Mouse (Mus musculus) thymus, adult 2 months (tissue): ENCODE measurements at regions not wholly inside any gene's neighbourhood (a gene's known extent, or its start where the extent isn't known, plus 50 kb on each side); places are given as distances from the start of the nearest gene placed in this dataset.

Experiments
- CTCF ChIP-seq: fragments of 200-500 bp; IDR thresholded peaks from 2 replicates; pipeline ENCODE4 v1.5.1; 2012; ENCODE audit warnings: mild to moderate bottlenecking, control low read depth, low read length, moderate library complexity, borderline replicate concordance; ENCODE audit not compliant: control insufficient read depth, poor library complexity, insufficient read depth; ENCODE audit errors: extremely low read depth
- POLR2A ChIP-seq: fragments of 200-500 bp; IDR thresholded peaks from 2 replicates; pipeline ENCODE4 v1.6.1; 2012; ENCODE audit warnings: mild to moderate bottlenecking, low read length, control low read depth, moderate library complexity; ENCODE audit not compliant: control insufficient read depth, poor library complexity, insufficient read depth; ENCODE audit errors: extremely low read depth

GRCm38 (mm10) chr2:17852740-17853499 is 121.7 kb upstream of the Nebl start:
- TF ChIP-seq POLR2A (no peak), CTCF (no peak)
